Mouse (Mus musculus) ES-E14 (cell line): ENCODE measurements around the gene Pitpnc1.

Experiments used
- MAFK ChIP-seq: IDR thresholded peaks from 2 replicates; pipeline ENCODE4 v1.6.1; 2014; ENCODE audit warnings: mild to moderate bottlenecking, low read depth, low read length, inconsistent platforms; ENCODE audit not compliant: insufficient read depth
- ZNF384 ChIP-seq: IDR thresholded peaks from 2 replicates; pipeline ENCODE4 v1.6.1; 2012; ENCODE audit warnings: low read depth, low read length, inconsistent platforms

- TF ChIP-seq ZNF384 (no peak), MAFK (no peak)
Measured at GRCm38 (mm10) chr11:107428011-107428410, 42.5 kb downstream of the Pitpnc1 start.
